Comparison of ENCODE assay signal across 13 mouse cellular contexts in genomic region chr5:54045523-54045922, GRCm38 (mm10). TPM values are rescaled to one million over a fixed set of nuclear protein-coding genes. Genes with fewer than 3 reads are reported as not detected.
DNase-seq lines count a peak whose midpoint lies in the region; ATAC-seq and TF ChIP-seq lines count a peak whose summit lies in the region.
"Had no signal": no experiment of that assay in that cellular context is flagged by ENCODE, and none has a peak within 500 bp of the region (broad histone marks: within the 10 kb centered on the region; RNA-seq: fewer than 3 reads in every experiment).

No protein-coding gene starts in this region.

- peak; percentile 13 to 25 for DNase-seq in spleen, adult 2 months (ENCODE audit: low read depth in 1 of 2, low spot score in 2 of 2)
- DNase-seq in spleen, postnatal 14 days (ENCODE audit: low spot score in 2 of 2) = no peak
- peak; percentile 10 for DNase-seq in c-Kit-positive CD71-positive TER-119-positive erythroid progenitor cells, embryonic 14.5 days (ENCODE audit: low spot score)
- peak; percentile 25 for DNase-seq in liver, postnatal 0 days
- peak; percentile 33 for DNase-seq in thymus, postnatal 14 days
- DNase-seq in ovary, postnatal 10 days (ENCODE audit: low spot score) = no peak
- DNase-seq in kidney, postnatal 10 days = no peak
- DNase-seq: adrenal gland, postnatal 10 days; cerebellum, postnatal 36 days; gastrocnemius, postnatal 25 days had no signal

- TF ChIP-seq POLR2A in spleen, adult 2 months (IDR thresholded peaks at IDR 0.05; ENCODE audit: low read depth, low read length) = no peak

- WGBS in spleen, adult 2 months = 11% methylated on average over 3 of the region's 3 CpGs
- 30% methylated on average over 3 of the region's 3 CpGs for WGBS in liver, postnatal 0 days (ENCODE audit: insufficient replicate concordance)
- 89% methylated on average over 3 of the region's 3 CpGs for WGBS in forebrain, embryonic 12.5 days

- H3K27ac ChIP-seq in spleen, adult 2 months (ENCODE audit: insufficient read depth, low read length) = peak overlapping the region; percentile 52
- H3K27ac ChIP-seq in liver, postnatal 0 days (ENCODE audit: low read depth) = peak overlapping the region; percentile 62
- H3K27ac ChIP-seq in forebrain, embryonic 12.5 days = no peak overlapping the region
- H3K27ac ChIP-seq: hindbrain, embryonic 15.5 days; limb, embryonic 13.5 days had no signal

- H3K4me2 ChIP-seq in liver, postnatal 0 days (ENCODE audit: low read depth, low read length) = no peak overlapping the region
- no peak overlapping the region for H3K4me2 ChIP-seq in forebrain, embryonic 12.5 days
- H3K4me2 ChIP-seq: hindbrain, embryonic 15.5 days; limb, embryonic 13.5 days had no signal

- ATAC-seq in liver, postnatal 0 days = peak; percentile 71; the same call in 1 of the 2 replicates
- no peak for ATAC-seq in forebrain, embryonic 12.5 days (ENCODE audit: low FRiP score)

- no peaks in the 10 kb centered on the region for H3K9me3 ChIP-seq in liver, postnatal 0 days (ENCODE audit: low read length)
- no peaks in the 10 kb centered on the region for H3K9me3 ChIP-seq in forebrain, embryonic 12.5 days
- H3K9me3 ChIP-seq: hindbrain, embryonic 15.5 days; limb, embryonic 13.5 days had no signal

- no peaks in the 10 kb centered on the region for H3K27me3 ChIP-seq in spleen, adult 2 months (ENCODE audit: control insufficient read depth, insufficient read depth, low read length)
- no peaks in the 10 kb centered on the region for H3K27me3 ChIP-seq in liver, postnatal 0 days (ENCODE audit: insufficient read depth, low read length)
- H3K27me3 ChIP-seq in forebrain, embryonic 12.5 days = no peaks in the 10 kb centered on the region
- H3K27me3 ChIP-seq: hindbrain, embryonic 15.5 days; limb, embryonic 13.5 days had no signal

- H3K4me3 ChIP-seq in spleen, adult 2 months (ENCODE audit: extremely low read depth, insufficient read depth, insufficient read length) = no peak overlapping the region
- no peak overlapping the region for H3K4me3 ChIP-seq in liver, postnatal 0 days (ENCODE audit: low read depth, low read length)
- H3K4me3 ChIP-seq in forebrain, embryonic 12.5 days (replicated peaks) = no peak overlapping the region
- H3K4me3 ChIP-seq: hindbrain, embryonic 15.5 days; limb, embryonic 13.5 days had no signal

- peaks cover 7% of the 10 kb centered on the region for H3K4me1 ChIP-seq in spleen, adult 2 months (ENCODE audit: control insufficient read depth, insufficient read depth, insufficient read length)
- peaks cover 8% of the 10 kb centered on the region; the same call in 1 of the 2 replicates for H3K4me1 ChIP-seq in liver, postnatal 0 days (ENCODE audit: insufficient read depth)
- H3K4me1 ChIP-seq in forebrain, embryonic 12.5 days = peaks cover 5% of the 10 kb centered on the region

- H3K36me3 ChIP-seq in spleen, adult 2 months (ENCODE audit: control insufficient read depth, insufficient read depth, low read length) = no peaks in the 10 kb centered on the region
- no peaks in the 10 kb centered on the region for H3K36me3 ChIP-seq in liver, postnatal 0 days (replicated peaks; ENCODE audit: insufficient read depth, low read length)
- no peaks in the 10 kb centered on the region for H3K36me3 ChIP-seq in forebrain, embryonic 12.5 days (replicated peaks)
- H3K36me3 ChIP-seq: hindbrain, embryonic 15.5 days; limb, embryonic 13.5 days had no signal

- no peak for TF ChIP-seq CTCF in spleen, adult 2 months (IDR thresholded peaks at IDR 0.05; ENCODE audit: extremely low read depth, insufficient read depth, insufficient read length, insufficient replicate concordance)
- no peak for TF ChIP-seq CTCF in liver, postnatal 0 days (IDR thresholded peaks at IDR 0.05; ENCODE audit: low read depth)

- H3K9ac ChIP-seq in liver, postnatal 0 days (replicated peaks) = no peak overlapping the region
- H3K9ac ChIP-seq in forebrain, embryonic 12.5 days = no peak overlapping the region
- H3K9ac ChIP-seq: hindbrain, embryonic 15.5 days; limb, embryonic 13.5 days had no signal

- TF ChIP-seq EP300 in liver, postnatal 0 days (IDR thresholded peaks at IDR 0.05; ENCODE audit: low read depth) = peak; percentile 44; the same call in 1 of the 2 replicates

RNA-seq across cellular contexts. Expression of gene Stim2, which starts 47.2 kb away (rescaled TPM):
- 12.6 and 15.5 TPM in 2 replicates for polyA plus RNA-seq in spleen, adult 2 months (2012; rRNA removed)
- polyA plus RNA-seq in liver, postnatal 0 days (2015; fragmentation: Nextera tagmentation; extraction: Ambion mirVana) = 5.4 and 6.3 TPM in 2 replicates
- polyA plus RNA-seq in forebrain, embryonic 12.5 days (2016; fragmentation: Nextera tagmentation; extraction: Ambion mirVana) = 21.8 and 22.6 TPM in 2 replicates

Comparison
In these comparisons a context has a peak if more than half of its experiments do, and no peak if none do; other contexts are left out.
1. DNase-seq: peak in spleen, adult 2 months (2 of 2), c-Kit-positive CD71-positive TER-119-positive erythroid progenitor cells, embryonic 14.5 days (single experiment), liver, postnatal 0 days (single experiment) and thymus, postnatal 14 days (single experiment); none in spleen, postnatal 14 days (0 of 2), ovary, postnatal 10 days (single experiment) and kidney, postnatal 10 days (single experiment).